Mouse (Mus musculus) kidney, embryonic 15.5 days (tissue): ENCODE results near the gene Arhgap28. TPM values are rescaled to one million over a fixed set of nuclear protein-coding genes. Genes with fewer than 3 reads are reported as not detected.

Source experiments
- ATAC-seq: fragments of 200-750 bp; cut with Nextera tagmentation; replicated peaks from 2 replicates; pipeline ENCODE4 v1.8.0; 2017; ENCODE audit warnings: moderate TSS enrichment; ENCODE audit not compliant: low FRiP score
- H3K27ac ChIP-seq: fragments of 300-500 bp; sonication (generic); 2 replicates; pipeline ENCODE4 v1.5.1; 2015; ENCODE audit warnings: mild to moderate bottlenecking, inconsistent platforms
- H3K27me3 ChIP-seq: fragments of 300-500 bp; sonication (generic); 2 replicates; pipeline ENCODE4 v1.6.1; 2015; ENCODE audit warnings: inconsistent platforms
- H3K36me3 ChIP-seq: fragments of 300-500 bp; sonication (generic); 2 replicates; pipeline ENCODE4 v1.6.1; 2015; ENCODE audit warnings: inconsistent platforms
- H3K4me1 ChIP-seq: fragments of 300-500 bp; sonication (generic); 2 replicates; pipeline ENCODE4 v1.6.1; 2015; ENCODE audit warnings: inconsistent platforms
- H3K4me2 ChIP-seq: fragments of 300-500 bp; sonication (generic); 2 replicates; pipeline ENCODE4 v1.6.1; 2015; ENCODE audit warnings: moderate library complexity, mild to moderate bottlenecking, inconsistent platforms
- H3K4me3 ChIP-seq: fragments of 300-500 bp; sonication (generic); replicated peaks from 2 replicates; pipeline ENCODE4 v1.5.1; 2015; ENCODE audit warnings: mild to moderate bottlenecking, inconsistent platforms
- H3K9ac ChIP-seq: fragments of 300-500 bp; sonication (generic); 2 replicates; pipeline ENCODE4 v1.6.1; 2015; ENCODE audit warnings: mild to moderate bottlenecking, inconsistent platforms
- H3K9me3 ChIP-seq: fragments of 300-500 bp; sonication (generic); replicated peaks from 2 replicates; pipeline ENCODE4 v1.6.1; 2016; ENCODE audit warnings: inconsistent platforms
- WGBS: fragments of 180-500 bp; shearing (Covaris S2); methylation state at CpG from one replicate; pipeline ENCODE4 v1.1.7; 2015; ENCODE audit warnings: mixed read lengths; 5-methylcytosine and 5-hydroxymethylcytosine counted together
- polyA plus RNA-seq: library from polyadenylated mRNA; unstranded; fragments of >200 nt; fragmentation: Nextera tagmentation; extraction: Ambion mirVana; gene quantifications from 2 replicates; pipeline ENCODE4 v1.2.1, GENCODE M21; 2015

Gene Arhgap28
- polyA plus RNA-seq, 1 experiment from 2014 or later, result 26.0 TPM

- WGBS, result 92% methylated on average over 16 of the region's 16 CpGs
- no peak for ATAC-seq
- Histone ChIP-seq H3K4me2 (no peak overlapping the region), H3K36me3 (peaks cover 85% of the 10 kb centered on the region), H3K27me3 (no peaks in the 10 kb centered on the region), H3K9ac (no peak overlapping the region), H3K9me3 (no peaks in the 10 kb centered on the region), H3K27ac (no peak overlapping the region), H3K4me3 (no peak overlapping the region), H3K4me1 (no peaks in the 10 kb centered on the region)
Observed at GRCm38 (mm10) chr17:67809171-67809570, 194.7 kb downstream of the Arhgap28 start.
